Mouse (Mus musculus) megakaryocyte, embryonic 14.5 days (primary cell): ENCODE measurements at regions not wholly inside any gene's neighbourhood (a gene's known extent, or its start where the extent isn't known, plus 50 kb on each side); places are given as distances from the start of the nearest gene placed in this dataset.

Experiments
- FLI1 ChIP-seq: IDR thresholded peaks from 2 replicates; pipeline ENCODE4 v1.6.1; 2012; ENCODE audit warnings: low read length, inconsistent platforms, mixed read lengths
- GATA1 ChIP-seq: IDR thresholded peaks from 3 replicates; pipeline ENCODE4 v1.6.1; 2012; ENCODE audit warnings: mixed read lengths, low read length, inconsistent platforms, borderline replicate concordance

DNA sequence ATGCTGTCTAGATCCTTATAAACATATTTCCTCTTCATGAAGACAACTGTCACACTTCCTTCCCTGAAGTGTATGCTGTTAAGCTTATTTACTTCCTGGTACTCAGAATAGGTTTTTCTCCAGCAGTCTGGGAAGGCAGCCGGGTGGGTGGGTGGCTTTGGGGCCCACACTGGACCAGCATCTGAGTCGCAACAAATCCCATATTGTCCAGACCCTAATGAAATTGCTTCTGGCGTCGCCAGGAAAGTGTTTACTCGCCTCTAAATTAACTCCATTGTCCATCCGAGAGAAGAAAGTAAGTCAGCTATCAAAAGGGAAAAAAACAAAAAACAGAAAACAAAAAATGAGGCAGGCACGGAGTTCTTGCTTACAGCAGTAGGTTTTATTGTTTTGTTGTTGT is 164.9 kb upstream of the Lef1 start:
- TF ChIP-seq GATA1 (no peak), FLI1 (no peak)
